Mouse (Mus musculus) stomach, embryonic 15.5 days (tissue): Measurements from ENCODE around the gene Fam20b. TPM values are rescaled to one million over a fixed set of nuclear protein-coding genes. Genes with fewer than 3 reads are reported as not detected.

Experiments
- ATAC-seq: fragments of 200-750 bp; cut with Nextera tagmentation; 2 replicates; pipeline ENCODE4 v1.8.0; 2017; ENCODE audit warnings: low read depth, moderate number of reproducible peaks, moderate TSS enrichment; ENCODE audit not compliant: insufficient read depth, low FRiP score
- H3K27ac ChIP-seq: fragments of 300-500 bp; sonication (generic); 2 replicates; pipeline ENCODE4 v1.5.1; 2015; ENCODE audit warnings: mild to moderate bottlenecking, inconsistent platforms
- H3K27me3 ChIP-seq: fragments of 300-500 bp; sonication (generic); replicated peaks from 2 replicates; pipeline ENCODE4 v1.6.1; 2015; ENCODE audit warnings: inconsistent platforms
- H3K36me3 ChIP-seq: fragments of 300-500 bp; sonication (generic); 2 replicates; pipeline ENCODE4 v1.6.1; 2015; ENCODE audit warnings: inconsistent platforms
- H3K4me1 ChIP-seq: fragments of 300-500 bp; sonication (generic); 2 replicates; pipeline ENCODE4 v1.6.1; 2015; ENCODE audit warnings: inconsistent platforms
- H3K4me2 ChIP-seq: fragments of 300-500 bp; sonication (generic); 2 replicates; pipeline ENCODE4 v1.6.1; 2015; ENCODE audit warnings: mild to moderate bottlenecking, inconsistent platforms
- H3K4me3 ChIP-seq: fragments of 300-500 bp; sonication (generic); replicated peaks from 2 replicates; pipeline ENCODE4 v1.5.1; 2015; ENCODE audit warnings: inconsistent platforms
- H3K9ac ChIP-seq: fragments of 300-500 bp; sonication (generic); 2 replicates; pipeline ENCODE4 v1.6.1; 2015; ENCODE audit warnings: inconsistent platforms
- H3K9me3 ChIP-seq: fragments of 300-500 bp; sonication (generic); 2 replicates; pipeline ENCODE4 v1.6.1; 2016; ENCODE audit warnings: inconsistent platforms
- WGBS: fragments of 180-500 bp; shearing (Covaris S2); methylation state at CpG from one replicate; pipeline ENCODE4 v1.1.7; 2015; 5-methylcytosine and 5-hydroxymethylcytosine counted together
- polyA plus RNA-seq: library from polyadenylated mRNA; unstranded; fragments of >200 nt; fragmentation: Nextera tagmentation; extraction: Ambion mirVana; gene quantifications from 2 replicates; pipeline ENCODE4 v1.2.1, GENCODE M21; 2015

Fam20b gene
- polyA plus RNA-seq, 1 experiment from 2014 or later, result 34.0 TPM

GRCm38 (mm10) chr1:156644061-156644460 is 74.8 kb downstream of the Fam20b start:
- no peak overlapping the region for H3K4me2 ChIP-seq
- no peaks in the 10 kb centered on the region for H3K27me3 ChIP-seq
- no peak for ATAC-seq
- no peak overlapping the region for H3K4me3 ChIP-seq
- no peak overlapping the region for H3K27ac ChIP-seq
- peaks cover 20% of the 10 kb centered on the region for H3K36me3 ChIP-seq
- 81% methylated on average over 10 of the region's 10 CpGs for WGBS
- H3K4me1 ChIP-seq, result no peaks in the 10 kb centered on the region
- no peak overlapping the region for H3K9ac ChIP-seq
- no peaks in the 10 kb centered on the region for H3K9me3 ChIP-seq

DNA sequence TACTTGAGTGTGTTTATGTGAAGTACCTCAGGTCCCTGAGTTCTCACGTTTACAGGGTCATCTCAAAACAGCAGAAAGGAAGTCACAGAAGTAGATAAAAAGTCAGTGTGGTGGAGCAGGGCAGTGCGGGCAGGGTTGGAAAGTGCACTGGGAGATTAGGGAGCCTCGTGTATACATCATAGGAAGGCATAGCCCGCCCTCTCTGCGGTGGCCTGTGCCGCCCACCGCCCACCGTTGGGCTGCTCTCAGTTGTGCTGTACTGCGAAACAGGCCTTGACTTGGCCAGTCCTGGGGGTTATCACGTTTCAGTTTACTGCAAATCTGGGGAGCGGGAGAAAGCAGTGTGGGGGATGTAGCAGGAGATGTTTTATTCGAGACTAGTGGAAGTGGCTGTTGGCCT is 76.1 kb downstream of the Fam20b start:
- no peaks in the 10 kb centered on the region for H3K27me3 ChIP-seq
- H3K4me1 ChIP-seq, result no peaks in the 10 kb centered on the region
- no peak overlapping the region for H3K4me3 ChIP-seq
- no peaks in the 10 kb centered on the region for H3K9me3 ChIP-seq
- no peak for ATAC-seq
- H3K4me2 ChIP-seq, result no peak overlapping the region
- H3K27ac ChIP-seq, result no peak overlapping the region
- H3K9ac ChIP-seq, result no peak overlapping the region
- 65% methylated on average over 12 of the region's 12 CpGs for WGBS
- H3K36me3 ChIP-seq, result peaks cover 20% of the 10 kb centered on the region

GRCm38 (mm10) chr1:156641808-156642207 is 77.1 kb downstream of the Fam20b start:
- Histone ChIP-seq H3K4me2 (no peak overlapping the region), H3K36me3 (peaks cover 20% of the 10 kb centered on the region), H3K4me3 (no peak overlapping the region), H3K27me3 (no peaks in the 10 kb centered on the region), H3K9ac (no peak overlapping the region), H3K4me1 (no peaks in the 10 kb centered on the region), H3K27ac (no peak overlapping the region), H3K9me3 (no peaks in the 10 kb centered on the region)
- no peak for ATAC-seq
- WGBS, result 88% methylated on average over 10 of the region's 10 CpGs

- Histone ChIP-seq H3K4me3 (no peak overlapping the region), H3K4me2 (no peak overlapping the region), H3K9me3 (no peaks in the 10 kb centered on the region), H3K27me3 (no peaks in the 10 kb centered on the region), H3K4me1 (no peaks in the 10 kb centered on the region), H3K27ac (no peak overlapping the region), H3K9ac (no peak overlapping the region), H3K36me3 (peaks cover 24% of the 10 kb centered on the region)
- WGBS, result 79% methylated on average over 4 of the region's 4 CpGs
- ATAC-seq, result no peak
These were observed 78.3 kb downstream of the Fam20b start for GRCm38 (mm10) chr1:156640577-156640976.

DNA sequence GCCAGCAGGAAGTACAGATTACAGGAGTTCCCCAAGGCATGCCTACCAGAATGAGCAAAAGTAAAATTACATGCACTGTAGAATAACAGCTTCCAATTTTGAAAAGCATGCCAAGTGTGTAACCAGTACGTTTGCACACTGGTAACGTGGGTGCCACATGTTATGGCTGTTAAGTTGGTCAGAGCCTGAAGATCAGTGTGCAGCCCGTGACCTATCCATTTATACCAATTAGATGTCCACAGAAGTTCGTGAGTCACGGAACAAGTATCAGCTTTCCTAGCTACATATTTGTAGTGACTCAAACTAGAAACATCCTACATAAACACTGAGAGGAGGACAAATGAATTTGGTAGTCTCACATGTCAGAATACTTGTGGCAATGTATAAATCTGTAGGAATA is 79.4 kb downstream of the Fam20b start:
- ATAC-seq, result no peak
- H3K27me3 ChIP-seq, result no peaks in the 10 kb centered on the region
- no peaks in the 10 kb centered on the region for H3K9me3 ChIP-seq
- no peak overlapping the region for H3K4me2 ChIP-seq
- no peaks in the 10 kb centered on the region for H3K4me1 ChIP-seq
- peaks cover 26% of the 10 kb centered on the region for H3K36me3 ChIP-seq
- 88% methylated on average over 5 of the region's 5 CpGs for WGBS
- no peak overlapping the region for H3K27ac ChIP-seq
- no peak overlapping the region for H3K4me3 ChIP-seq
- no peak overlapping the region for H3K9ac ChIP-seq

DNA sequence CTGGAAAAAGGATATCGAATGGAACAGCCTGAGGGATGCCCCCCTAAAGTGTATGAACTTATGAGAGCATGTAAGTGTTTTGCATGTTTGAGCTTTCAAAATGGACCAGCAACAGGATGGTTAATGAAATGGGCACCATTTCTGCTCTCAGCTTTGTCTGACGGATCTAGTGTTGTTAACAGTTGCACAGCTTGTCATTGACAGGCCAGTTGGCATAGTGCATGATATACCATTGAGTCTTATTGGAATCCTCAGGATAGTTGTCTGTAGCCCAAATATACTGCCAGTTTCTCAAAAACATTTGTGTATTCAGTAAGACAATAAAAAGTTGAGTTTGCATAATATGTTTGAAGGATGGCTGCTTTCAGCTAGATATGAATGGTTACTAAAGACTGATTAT is 83.7 kb downstream of the Fam20b start:
- no peak for ATAC-seq
- no peaks in the 10 kb centered on the region for H3K9me3 ChIP-seq
- peaks cover 29% of the 10 kb centered on the region for H3K36me3 ChIP-seq
- H3K4me3 ChIP-seq, result no peak overlapping the region
- H3K4me2 ChIP-seq, result no peak overlapping the region
- no peak overlapping the region for H3K9ac ChIP-seq
- no peaks in the 10 kb centered on the region for H3K4me1 ChIP-seq
- no peak overlapping the region for H3K27ac ChIP-seq
- no peaks in the 10 kb centered on the region for H3K27me3 ChIP-seq
- WGBS, result 79% methylated on average over 2 of the region's 2 CpGs

- WGBS, result 76% methylated on average over 10 of the region's 10 CpGs
- H3K9me3 ChIP-seq, result no peaks in the 10 kb centered on the region
- H3K27me3 ChIP-seq, result no peaks in the 10 kb centered on the region
- no peaks in the 10 kb centered on the region for H3K4me1 ChIP-seq
- no peak overlapping the region for H3K9ac ChIP-seq
- ATAC-seq, result no peak
- H3K4me2 ChIP-seq, result no peak overlapping the region
- peaks cover 37% of the 10 kb centered on the region for H3K36me3 ChIP-seq
- H3K4me3 ChIP-seq, result no peak overlapping the region
- H3K27ac ChIP-seq, result no peak overlapping the region
These were observed 85.8 kb downstream of the Fam20b start for GRCm38 (mm10) chr1:156633095-156633494.

DNA sequence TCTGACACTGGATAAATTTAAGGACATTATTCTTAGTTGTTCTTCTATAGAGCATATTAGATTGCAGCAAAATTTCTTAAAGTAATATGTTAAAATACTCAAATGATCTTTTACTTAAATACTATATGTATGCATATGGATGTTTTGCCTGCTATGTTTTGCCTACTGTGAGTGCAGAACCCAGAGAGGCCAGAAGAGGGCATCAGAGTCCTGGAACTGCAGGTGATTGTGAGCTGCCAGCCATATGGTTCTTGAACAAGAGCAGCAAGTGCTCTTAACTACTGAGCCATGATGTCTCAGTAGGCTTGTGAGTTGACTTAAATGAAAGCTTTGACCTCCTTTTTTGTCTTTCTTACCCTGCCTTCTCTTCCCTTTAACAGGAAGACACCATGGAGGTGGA is 87.9 kb downstream of the Fam20b start:
- H3K9ac ChIP-seq, result no peak overlapping the region
- H3K27ac ChIP-seq, result no peak overlapping the region
- H3K36me3 ChIP-seq, result peaks cover 36% of the 10 kb centered on the region
- no peaks in the 10 kb centered on the region for H3K4me1 ChIP-seq
- H3K4me2 ChIP-seq, result no peak overlapping the region
- no peaks in the 10 kb centered on the region for H3K9me3 ChIP-seq
- H3K27me3 ChIP-seq, result no peaks in the 10 kb centered on the region
- ATAC-seq, result no peak
- no peak overlapping the region for H3K4me3 ChIP-seq

GRCm38 (mm10) chr1:156629984-156630383 is 88.9 kb downstream of the Fam20b start:
- Histone ChIP-seq H3K27ac (no peak overlapping the region), H3K36me3 (peaks cover 40% of the 10 kb centered on the region), H3K27me3 (no peaks in the 10 kb centered on the region), H3K4me2 (no peak overlapping the region), H3K4me3 (no peak overlapping the region), H3K9me3 (no peaks in the 10 kb centered on the region), H3K4me1 (no peaks in the 10 kb centered on the region), H3K9ac (no peak overlapping the region)
- 91% methylated on average over 8 of the region's 8 CpGs for WGBS
- no peak for ATAC-seq

Other genes with a start within 250 kb of the Fam20b start
- 51.5 and 52.8 TPM in 2 replicates for gene Soat1, start 244.8 kb downstream of the Fam20b start, polyA plus RNA-seq
- gene Gm10031, start 195.1 kb downstream of the Fam20b start, polyA plus RNA-seq, result 0.35 and 1.8 TPM in 2 replicates
- 3.0 and 3.4 TPM in 2 replicates for gene Abl2, start 160.3 kb downstream of the Fam20b start, polyA plus RNA-seq
- 9.9 and 14.0 TPM in 2 replicates for gene Tor3a, start 44.7 kb downstream of the Fam20b start, polyA plus RNA-seq
- 17.1 and 17.8 TPM in 2 replicates for gene Angptl1, start 119.5 kb upstream of the Fam20b start, polyA plus RNA-seq
- gene Ralgps2, start 220.5 kb upstream of the Fam20b start, polyA plus RNA-seq, result 48.9 and 50.1 TPM in 2 replicates